Mouse (Mus musculus) intestine, postnatal 0 days (tissue): ENCODE results near the gene Wdr66. TPM values are rescaled to one million over a fixed set of nuclear protein-coding genes. Genes with fewer than 3 reads are reported as not detected.
A peak's percentile ranks its signal among the peaks of the same experiment; 100 is the strongest.

Experiments
- ATAC-seq: fragments of 200-750 bp; cut with Nextera tagmentation; 2 replicates; pipeline ENCODE4 v1.8.0; 2017; ENCODE audit warnings: mild to moderate bottlenecking, moderate TSS enrichment, moderate library complexity
- H3K27ac ChIP-seq: fragments of 300-500 bp; sonication (generic); 2 replicates; pipeline ENCODE4 v1.5.1; 2014; ENCODE audit warnings: mild to moderate bottlenecking, low read depth, low read length, moderate library complexity
- H3K27me3 ChIP-seq: fragments of 300-500 bp; sonication (generic); replicated peaks from 2 replicates; pipeline ENCODE4 v1.6.1; 2014; ENCODE audit warnings: low read length, mixed read lengths; ENCODE audit not compliant: control insufficient read depth, insufficient read depth
- H3K36me3 ChIP-seq: fragments of 300-500 bp; sonication (generic); 2 replicates; pipeline ENCODE4 v1.6.1; 2014; ENCODE audit warnings: mild to moderate bottlenecking, moderate library complexity; ENCODE audit not compliant: control insufficient read depth, insufficient read depth
- H3K4me1 ChIP-seq: fragments of 300-500 bp; sonication (generic); replicated peaks from 2 replicates; pipeline ENCODE4 v1.6.1; 2014; ENCODE audit warnings: antibody characterized with exemption, low read length, mixed read lengths; ENCODE audit not compliant: control insufficient read depth, insufficient read depth
- H3K4me2 ChIP-seq: fragments of 300-500 bp; sonication (generic); replicated peaks from 2 replicates; pipeline ENCODE4 v1.6.1; 2014; ENCODE audit warnings: low read depth, mild to moderate bottlenecking, moderate library complexity
- H3K4me3 ChIP-seq: fragments of 300-500 bp; sonication (generic); 2 replicates; pipeline ENCODE4 v1.5.1; 2014; ENCODE audit warnings: low read depth, low read length
- H3K9ac ChIP-seq: fragments of 300-500 bp; sonication (generic); 2 replicates; pipeline ENCODE4 v1.6.1; 2014; ENCODE audit warnings: mild to moderate bottlenecking, low read depth, low read length
- H3K9me3 ChIP-seq: fragments of 300-500 bp; sonication (generic); 2 replicates; pipeline ENCODE4 v1.6.1; 2016; ENCODE audit warnings: mixed run types; ENCODE audit not compliant: control insufficient read depth
- CTCF ChIP-seq: sonication (generic); IDR thresholded peaks from 2 replicates; pipeline ENCODE4 v1.5.1; 2016; ENCODE audit warnings: low read depth, mild to moderate bottlenecking, control low read depth, antibody characterized with exemption, moderate library complexity
- WGBS: fragments of 180-500 bp; shearing (Covaris S2); extraction: QIAGEN DNeasy Blood & Tissue Kit; methylation state at CpG from one replicate; pipeline ENCODE4 v1.1.7; 2014; 5-methylcytosine and 5-hydroxymethylcytosine counted together
- polyA plus RNA-seq: library from polyadenylated mRNA; unstranded; fragments of >200 nt; fragmentation: Nextera tagmentation; extraction: Ambion mirVana; gene quantifications from 2 replicates; pipeline ENCODE4 v1.2.1, GENCODE M21; 2015

Gene Wdr66
- polyA plus RNA-seq, 1 experiment from 2014 or later = 0.51 TPM

DNA sequence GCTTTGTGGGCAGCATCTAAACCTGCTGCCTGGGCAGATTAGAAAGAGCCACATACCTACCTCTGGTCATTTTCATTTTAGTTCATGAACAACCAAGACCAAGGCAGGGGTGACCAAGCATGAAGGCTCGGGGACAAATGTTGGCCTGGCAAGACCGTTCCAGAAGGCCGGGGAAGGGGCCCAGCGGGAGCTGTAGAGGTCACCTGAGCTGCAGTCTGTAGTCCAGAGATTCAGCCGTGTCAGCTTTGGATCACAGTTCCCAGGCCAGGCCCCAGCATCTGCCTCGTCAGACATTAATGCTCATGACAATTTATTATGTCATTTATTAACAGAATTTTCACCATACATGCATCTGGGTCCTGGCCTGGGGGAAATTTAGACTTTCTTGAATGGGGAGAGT lies 107.5 kb downstream of the Wdr66 start:
- Histone ChIP-seq H3K4me2 (no peak overlapping the region), H3K27me3 (no peaks in the 10 kb centered on the region), H3K36me3 (peaks cover 67% of the 10 kb centered on the region), H3K9ac (no peak overlapping the region), H3K4me3 (no peak overlapping the region), H3K27ac (no peak overlapping the region), H3K9me3 (no peaks in the 10 kb centered on the region), H3K4me1 (no peaks in the 10 kb centered on the region)
- TF ChIP-seq CTCF = no peak
- WGBS = 84% methylated on average over 6 of the region's 6 CpGs
- ATAC-seq = no peak

DNA sequence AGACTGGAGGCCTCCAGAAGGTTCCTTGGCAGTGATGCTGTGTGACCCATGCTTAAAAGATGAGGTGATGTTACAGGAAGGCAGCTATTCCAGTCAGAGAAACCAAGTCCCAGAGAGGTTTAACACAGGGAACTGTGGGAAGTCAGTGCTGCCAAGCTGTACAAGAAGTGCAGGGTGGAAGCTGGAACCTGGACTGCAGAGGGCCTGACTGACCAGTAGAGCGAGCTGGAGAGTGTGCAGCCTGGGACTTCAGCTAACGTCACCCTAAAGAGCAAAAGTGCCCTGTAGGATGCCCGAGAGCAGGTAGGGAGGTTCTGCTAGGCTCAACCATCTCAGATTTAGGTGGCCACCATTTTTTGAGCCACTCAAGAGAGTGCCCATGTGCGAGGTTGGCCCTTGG lies 111.0 kb downstream of the Wdr66 start:
- H3K9ac ChIP-seq = no peak overlapping the region
- peak; percentile 15; the same call in 1 of the 2 replicates for TF ChIP-seq CTCF
- H3K9me3 ChIP-seq = no peaks in the 10 kb centered on the region
- H3K27ac ChIP-seq = no peak overlapping the region
- 88% methylated on average over 4 of the region's 4 CpGs for WGBS
- no peak overlapping the region for H3K4me2 ChIP-seq
- no peak for ATAC-seq
- H3K27me3 ChIP-seq = no peaks in the 10 kb centered on the region
- H3K4me3 ChIP-seq = no peak overlapping the region
- H3K4me1 ChIP-seq = no peaks in the 10 kb centered on the region
- peaks cover 46% of the 10 kb centered on the region for H3K36me3 ChIP-seq

DNA sequence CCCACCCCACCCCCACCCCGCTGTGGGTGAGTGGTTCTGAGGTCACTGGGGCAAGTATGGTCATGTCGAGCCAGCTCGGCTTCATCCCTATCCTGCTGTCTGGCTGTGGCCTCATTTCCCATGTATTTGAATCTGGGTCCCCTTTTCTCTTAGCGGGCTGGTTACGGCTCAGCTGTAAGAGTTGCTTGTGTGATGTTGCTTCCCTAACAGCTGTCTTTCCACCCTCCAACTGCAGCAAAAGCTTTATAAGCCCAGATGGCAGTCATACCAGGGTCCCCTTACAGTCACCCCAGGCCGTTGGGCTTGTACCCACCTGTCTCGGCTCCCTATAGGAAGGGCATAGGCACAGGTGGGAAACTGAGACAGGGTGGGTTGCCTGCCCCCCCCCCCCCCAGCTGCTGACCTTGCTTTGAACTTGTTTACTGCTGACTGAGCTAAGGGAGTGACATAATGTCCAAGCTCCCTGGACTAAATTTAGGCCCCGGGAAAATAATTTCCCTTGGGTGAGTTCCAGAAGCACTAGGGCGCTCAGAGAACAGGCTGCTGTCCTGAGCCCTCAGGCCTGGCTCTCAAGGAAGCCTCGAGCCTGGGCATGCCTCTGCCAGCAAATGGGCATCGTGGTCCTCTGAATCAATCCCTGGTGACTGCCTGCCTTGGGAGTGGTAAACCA lies 112.5 kb downstream of the Wdr66 start:
- Histone ChIP-seq H3K9me3 (no peaks in the 10 kb centered on the region), H3K27ac (peak overlapping the region; percentile 21; the same call in 1 of the 2 replicates), H3K4me3 (no peak overlapping the region), H3K36me3 (peaks cover 31% of the 10 kb centered on the region), H3K27me3 (no peaks in the 10 kb centered on the region), H3K4me2 (no peak overlapping the region), H3K9ac (no peak overlapping the region), H3K4me1 (no peaks in the 10 kb centered on the region)
- ATAC-seq = no peak
- no peak for TF ChIP-seq CTCF
- WGBS = 76% methylated on average over 11 of the region's 11 CpGs

DNA sequence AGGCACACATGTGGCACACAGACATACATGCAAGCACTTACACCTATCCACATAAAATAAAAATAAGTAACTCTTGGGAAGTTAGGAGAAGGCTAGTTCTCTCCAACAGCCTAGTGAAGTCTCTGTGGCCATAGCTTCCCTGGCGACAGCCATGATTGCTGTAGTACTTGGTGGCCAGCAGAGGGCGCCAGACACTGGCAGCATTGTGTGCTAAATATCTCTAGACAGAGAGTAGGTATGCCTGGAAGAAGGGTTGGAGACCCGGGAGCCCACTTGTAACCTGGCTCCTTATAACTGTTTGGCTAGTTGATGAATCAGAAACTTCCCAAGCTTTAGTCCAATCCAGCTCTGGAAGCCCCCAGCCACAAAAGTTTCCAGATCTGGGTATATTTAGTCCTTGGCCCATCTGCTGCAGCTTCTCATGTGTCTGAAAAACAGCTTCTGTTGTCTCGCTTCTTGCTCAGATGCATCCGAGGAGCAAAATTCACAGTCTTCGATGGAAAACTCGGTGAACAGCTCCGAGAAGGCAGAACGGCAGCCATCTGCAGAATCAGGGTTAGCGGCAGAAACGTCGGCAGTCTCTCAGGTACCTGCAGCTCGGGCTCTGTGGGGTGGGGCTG lies 117.1 kb downstream of the Wdr66 start:
- no peak for ATAC-seq
- WGBS = 76% methylated on average over 13 of the region's 13 CpGs

DNA sequence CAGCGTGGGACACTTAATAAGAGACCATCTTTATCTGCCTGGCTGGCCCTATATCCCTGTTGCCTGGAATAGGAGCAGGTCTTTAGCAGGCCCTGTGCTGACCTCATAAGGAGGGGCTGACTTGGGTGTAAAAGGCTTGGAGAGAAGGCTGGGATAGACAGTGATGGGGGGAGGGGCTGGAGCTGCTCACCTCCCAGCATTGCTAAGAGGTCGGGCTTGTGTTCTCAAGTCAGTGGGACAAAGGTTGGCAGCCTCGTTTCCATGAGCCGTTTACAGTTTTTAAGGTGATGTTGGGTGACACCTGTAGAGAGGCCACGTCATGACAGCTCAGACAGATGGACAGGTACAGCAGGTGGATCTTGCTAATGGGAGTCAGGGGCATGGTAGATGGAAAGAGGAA lies 118.1 kb downstream of the Wdr66 start:
- H3K36me3 ChIP-seq = peaks cover 36% of the 10 kb centered on the region
- no peak for TF ChIP-seq CTCF
- H3K9me3 ChIP-seq = no peaks in the 10 kb centered on the region
- H3K4me2 ChIP-seq = no peak overlapping the region
- no peak overlapping the region for H3K4me3 ChIP-seq
- H3K27me3 ChIP-seq = no peaks in the 10 kb centered on the region
- no peak for ATAC-seq
- no peaks in the 10 kb centered on the region for H3K4me1 ChIP-seq
- H3K27ac ChIP-seq = no peak overlapping the region
- no peak overlapping the region for H3K9ac ChIP-seq
- WGBS = 90% methylated on average over 5 of the region's 5 CpGs

More for the DNA sequence above, 117.1 kb downstream of the Wdr66 start:
- H3K36me3 ChIP-seq = peaks cover 37% of the 10 kb centered on the region
- no peaks in the 10 kb centered on the region for H3K9me3 ChIP-seq
- H3K27me3 ChIP-seq = no peaks in the 10 kb centered on the region
- H3K4me1 ChIP-seq = no peaks in the 10 kb centered on the region
- H3K4me2 ChIP-seq = no peak overlapping the region
- H3K27ac ChIP-seq = no peak overlapping the region
- no peak overlapping the region for H3K9ac ChIP-seq
- peak; percentile 95 for TF ChIP-seq CTCF
- no peak overlapping the region for H3K4me3 ChIP-seq

DNA sequence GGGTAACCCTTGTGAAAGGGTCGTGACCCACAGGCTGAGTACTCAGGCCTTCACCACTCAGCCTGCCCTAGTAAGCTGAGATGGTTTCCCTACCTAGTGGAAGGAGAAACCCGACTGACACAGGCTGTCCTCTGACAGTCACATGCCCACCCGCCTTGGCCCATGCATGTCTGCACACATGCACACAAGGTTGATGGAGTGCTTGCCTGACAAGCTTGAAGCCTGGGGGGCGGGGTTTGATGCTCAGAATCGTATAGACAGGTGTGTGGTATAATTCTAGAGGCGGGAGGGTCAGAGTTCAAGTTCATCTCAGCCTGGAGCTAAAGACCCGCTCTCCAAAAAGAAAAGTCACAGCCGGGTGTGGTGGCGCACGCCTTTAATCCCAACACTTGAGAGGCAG lies 123.4 kb downstream of the Wdr66 start:
- Histone ChIP-seq H3K27ac (no peak overlapping the region), H3K27me3 (no peaks in the 10 kb centered on the region), H3K4me1 (no peaks in the 10 kb centered on the region), H3K9ac (no peak overlapping the region), H3K36me3 (peaks cover 31% of the 10 kb centered on the region), H3K9me3 (no peaks in the 10 kb centered on the region), H3K4me2 (no peak overlapping the region), H3K4me3 (no peak overlapping the region)
- no peak for TF ChIP-seq CTCF
- 87% methylated on average over 10 of the region's 10 CpGs for WGBS
- no peak for ATAC-seq
